Mouse (Mus musculus) kidney, adult 2 months (tissue): Measurements from ENCODE around the gene Gm28635. TPM values are rescaled to one million over a fixed set of nuclear protein-coding genes. Genes with fewer than 3 reads are reported as not detected.

Source experiments
- DNase-seq: peaks from one replicate; pipeline ENCODE4 v3.0.0; 2021
- H3K27ac ChIP-seq: fragments of 200-500 bp; 2 replicates; pipeline ENCODE4 v1.5.1; 2012; ENCODE audit warnings: low read depth, low read length, control low read depth, inconsistent platforms; ENCODE audit not compliant: insufficient read depth
- H3K27me3 ChIP-seq: fragments of 200-500 bp; replicated peaks from 2 replicates; pipeline ENCODE4 v1.6.1; 2012; ENCODE audit warnings: mild to moderate bottlenecking, moderate library complexity, low read length, inconsistent platforms; ENCODE audit not compliant: control insufficient read depth, insufficient read depth
- H3K36me3 ChIP-seq: fragments of 200-500 bp; 2 replicates; pipeline ENCODE4 v1.6.1; 2012; ENCODE audit warnings: mild to moderate bottlenecking, moderate library complexity, low read length, inconsistent platforms; ENCODE audit not compliant: control insufficient read depth, insufficient read depth
- H3K4me1 ChIP-seq: fragments of 200-500 bp; 2 replicates; pipeline ENCODE4 v1.6.1; 2011; ENCODE audit warnings: low read length; ENCODE audit not compliant: control insufficient read depth, insufficient read depth
- H3K4me3 ChIP-seq: fragments of 200-500 bp; 2 replicates; pipeline ENCODE4 v1.5.1; 2011; ENCODE audit warnings: mild to moderate bottlenecking, low read depth, low read length, control low read depth; ENCODE audit not compliant: insufficient read depth
- CTCF ChIP-seq: fragments of 200-500 bp; conservative IDR thresholded peaks from 2 replicates; pipeline ENCODE4 v1.5.1; 2011; ENCODE audit warnings: low read depth, mild to moderate bottlenecking, control low read depth, low read length, moderate library complexity, mixed read lengths; ENCODE audit not compliant: insufficient read depth, insufficient read length
- POLR2A ChIP-seq: fragments of 200-500 bp; IDR thresholded peaks from one replicate; pipeline ENCODE4 v1.6.1; 2011; ENCODE audit warnings: low read depth, low read length, control low read depth
- WGBS: fragments of 180-500 bp; shearing (Covaris S2); methylation state at CpG from one replicate; pipeline ENCODE4 v1.1.7; 2018; 5-methylcytosine and 5-hydroxymethylcytosine counted together
- polyA plus RNA-seq: library from polyadenylated mRNA; depleted of rRNA; stranded (reverse); fragments of >200 nt; gene quantifications from 2 replicates; pipeline ENCODE4 v1.2.3, GENCODE M21; 2012

Gm28635 gene
- polyA plus RNA-seq, 1 experiment, result not detected

- Histone ChIP-seq H3K36me3 (peaks cover 20% of the 10 kb centered on the region), H3K4me1 (peaks cover 15% of the 10 kb centered on the region), H3K4me3 (no peak overlapping the region), H3K27me3 (no peaks in the 10 kb centered on the region), H3K27ac (no peak overlapping the region)
- 61% methylated on average over 3 of the region's 3 CpGs for WGBS
- TF ChIP-seq POLR2A (no peak), CTCF (peak; percentile 37)
- peak; percentile 82 for DNase-seq
Observed at GRCm38 (mm10) chr2:84617637-84618515, 60.0 kb downstream of the Gm28635 start.

DNA sequence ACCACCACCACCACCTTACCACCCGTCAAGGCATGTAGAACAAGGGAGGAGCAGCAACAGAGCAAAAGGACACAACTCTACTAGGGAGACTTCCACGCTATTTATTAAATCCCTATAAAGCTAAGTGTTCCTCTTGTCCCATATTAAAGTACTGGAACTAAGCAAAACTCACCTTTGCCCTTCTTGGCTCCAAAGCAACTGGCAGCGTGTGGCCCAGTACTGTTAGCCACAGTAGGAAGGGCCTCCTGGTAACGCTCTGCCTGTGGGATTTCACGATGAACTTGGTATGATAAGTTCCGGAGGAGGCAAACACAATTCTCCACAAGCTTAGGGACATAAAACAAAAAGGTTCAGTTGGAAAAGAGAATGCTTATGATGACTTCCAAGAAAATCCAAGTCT is 65.1 kb downstream of the Gm28635 start:
- H3K4me3 ChIP-seq, result no peak overlapping the region
- H3K4me1 ChIP-seq, result peaks cover 7% of the 10 kb centered on the region; the same call in 1 of the 2 replicates
- TF ChIP-seq POLR2A, result no peak
- no peak for TF ChIP-seq CTCF
- peaks cover 29% of the 10 kb centered on the region for H3K36me3 ChIP-seq
- DNase-seq, result peak; percentile 75
- 63% methylated on average over 6 of the region's 6 CpGs for WGBS
- H3K27me3 ChIP-seq, result no peaks in the 10 kb centered on the region
- H3K27ac ChIP-seq, result no peak overlapping the region

GRCm38 (mm10) chr2:84607842-84608241 is 70.0 kb downstream of the Gm28635 start:
- Histone ChIP-seq H3K27ac (no peak overlapping the region), H3K4me1 (peaks cover 4% of the 10 kb centered on the region; the same call in 1 of the 2 replicates), H3K36me3 (peaks cover 21% of the 10 kb centered on the region), H3K4me3 (no peak overlapping the region), H3K27me3 (no peaks in the 10 kb centered on the region)
- no peak for DNase-seq
- WGBS, result 68% methylated on average over 1 of the region's 1 CpGs
- TF ChIP-seq POLR2A (no peak), CTCF (no peak)

DNA sequence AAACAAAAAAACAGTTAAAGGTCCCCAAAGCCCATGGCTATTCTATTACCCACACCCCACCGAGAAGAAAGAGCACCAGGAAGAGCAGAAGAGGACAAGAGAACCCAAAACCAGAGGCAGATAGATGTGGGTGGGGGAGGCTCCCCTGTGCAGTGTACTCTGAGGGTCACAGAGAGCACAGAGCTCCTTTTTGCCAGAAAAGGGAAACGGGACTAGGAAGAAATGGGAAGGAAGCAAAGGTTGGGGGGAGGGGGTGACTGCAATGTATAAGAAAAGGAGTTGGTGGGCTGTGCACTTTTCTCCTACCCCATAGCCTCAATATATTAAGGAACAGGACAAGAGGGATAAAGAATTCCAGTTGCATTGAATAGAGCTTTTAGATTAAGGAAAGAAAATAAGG is 76.9 kb downstream of the Gm28635 start:
- H3K27ac ChIP-seq, result no peak overlapping the region
- TF ChIP-seq CTCF (no peak), POLR2A (no peak)
- no peak overlapping the region for H3K4me3 ChIP-seq
- WGBS, result 54% methylated on average over 2 of the region's 2 CpGs
- no peaks in the 10 kb centered on the region for H3K27me3 ChIP-seq
- no peak for DNase-seq
- no peaks in the 10 kb centered on the region for H3K4me1 ChIP-seq
- peaks cover 10% of the 10 kb centered on the region for H3K36me3 ChIP-seq

DNA sequence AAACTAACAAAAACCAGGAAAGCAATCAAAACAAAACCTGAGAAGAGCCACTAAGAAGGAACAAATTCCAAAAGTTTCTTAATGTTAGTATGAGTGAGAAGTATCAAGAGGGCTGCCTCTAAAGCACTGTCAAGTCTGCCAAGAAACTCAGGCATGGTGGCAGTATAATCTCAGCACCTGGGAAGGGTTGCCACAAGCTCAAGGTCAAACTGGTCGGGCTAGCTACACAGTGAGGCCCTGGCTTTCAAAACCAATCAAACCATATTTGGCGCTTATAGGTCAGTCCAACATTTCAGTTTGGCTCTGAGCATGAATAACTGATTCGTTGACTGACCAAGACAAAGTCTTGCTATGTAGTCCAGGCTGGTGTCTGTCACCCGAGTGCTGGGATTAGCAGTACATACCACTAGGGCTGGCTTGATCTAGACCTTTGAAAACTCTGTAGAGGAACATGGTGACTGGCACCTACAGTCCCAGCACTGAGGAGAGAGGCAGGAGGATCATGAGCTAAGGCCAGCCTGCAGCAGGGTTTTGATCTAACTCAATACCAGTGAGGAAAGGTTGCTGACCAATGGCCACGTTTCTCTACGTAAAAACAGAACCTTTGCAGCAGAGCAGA is 78.5 kb downstream of the Gm28635 start:
- Histone ChIP-seq H3K4me3 (no peak overlapping the region), H3K36me3 (peaks cover 7% of the 10 kb centered on the region), H3K27ac (no peak overlapping the region), H3K27me3 (no peaks in the 10 kb centered on the region), H3K4me1 (no peaks in the 10 kb centered on the region)
- no peak for TF ChIP-seq CTCF
- TF ChIP-seq POLR2A, result no peak
- DNase-seq, result no peak
- WGBS, result 83% methylated on average over 6 of the region's 6 CpGs

GRCm38 (mm10) chr2:84597123-84597522 is 80.7 kb downstream of the Gm28635 start:
- H3K4me1 ChIP-seq, result no peaks in the 10 kb centered on the region
- no peaks in the 10 kb centered on the region for H3K27me3 ChIP-seq
- H3K36me3 ChIP-seq, result peaks cover 5% of the 10 kb centered on the region; the same call in 1 of the 2 replicates
- TF ChIP-seq POLR2A, result no peak
- no peak for TF ChIP-seq CTCF
- WGBS, result 89% methylated on average over 1 of the region's 1 CpGs
- H3K4me3 ChIP-seq, result no peak overlapping the region
- no peak overlapping the region for H3K27ac ChIP-seq
- DNase-seq, result no peak

DNA sequence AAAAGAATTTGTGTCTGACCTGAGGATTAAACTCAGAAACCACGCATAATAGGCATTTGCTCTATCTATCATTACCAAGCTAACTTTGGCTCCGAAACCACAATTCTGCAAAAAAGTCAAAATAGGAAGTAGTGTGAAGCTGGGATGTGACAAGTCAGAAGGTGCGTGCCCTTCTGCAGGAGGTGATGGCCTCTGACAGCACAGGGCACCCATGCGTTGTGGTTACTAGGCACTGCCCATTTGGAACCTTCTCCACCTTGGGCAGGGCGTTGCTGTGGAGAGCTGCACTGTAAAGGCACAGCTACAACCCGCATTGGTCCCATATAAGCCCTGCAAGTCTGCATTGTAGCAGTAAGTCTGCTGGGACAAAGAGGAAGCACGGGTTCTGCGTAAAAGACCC is 85.0 kb downstream of the Gm28635 start:
- Histone ChIP-seq H3K4me1 (no peaks in the 10 kb centered on the region), H3K4me3 (no peak overlapping the region), H3K27me3 (no peaks in the 10 kb centered on the region), H3K36me3 (peaks cover 1% of the 10 kb centered on the region; the same call in 1 of the 2 replicates), H3K27ac (no peak overlapping the region)
- WGBS, result 91% methylated on average over 8 of the region's 8 CpGs
- DNase-seq, result no peak
- no peak for TF ChIP-seq POLR2A
- TF ChIP-seq CTCF, result no peak
